Mouse (Mus musculus): ENCODE measurements around the gene Arhgap27.
"Not testable (repeated sequence)": the region's sequence is repeated elsewhere in the genome, so short reads cannot be mapped to it uniquely, and the experiment has no call there.

Arhgap27 gene

GRCm38 (mm10) chr11:103332186-103332889, 31.2 kb downstream of the Arhgap27 start:
- DNase-seq: peak in 1 of 2 experiments; percentile 41

GRCm38 (mm10) chr11:103331502-103332185, 31.8 kb downstream of the Arhgap27 start:
- no peak for DNase-seq

GRCm38 (mm10) chr11:103330651-103331319, 32.7 kb downstream of the Arhgap27 start:
- DNase-seq: no peak

- peak in 1 of 2 experiments; percentile 57 for DNase-seq
These were observed 36.5 kb downstream of the Arhgap27 start for GRCm38 (mm10) chr11:103326950-103327349.

GRCm38 (mm10) chr11:103325172-103325571, 38.3 kb downstream of the Arhgap27 start:
- no peak for DNase-seq

GRCm38 (mm10) chr11:103324723-103325122, 38.8 kb downstream of the Arhgap27 start:
- DNase-seq: no peak

- DNase-seq: not testable (repeated sequence)
These were observed 40.7 kb downstream of the Arhgap27 start for GRCm38 (mm10) chr11:103322832-103323231.

GRCm38 (mm10) chr11:103320646-103321045, 42.8 kb downstream of the Arhgap27 start:
- no peak for DNase-seq

- no peak for DNase-seq
These were observed 43.3 kb downstream of the Arhgap27 start for GRCm38 (mm10) chr11:103320196-103320595.

- DNase-seq: no peak
These were observed 45.5 kb downstream of the Arhgap27 start for GRCm38 (mm10) chr11:103318042-103318441.

GRCm38 (mm10) chr11:103315379-103315778, 48.1 kb downstream of the Arhgap27 start:
- DNase-seq: no peak

GRCm38 (mm10) chr11:103314736-103315374, 48.6 kb downstream of the Arhgap27 start:
- no peak for DNase-seq

- no peak for DNase-seq
These were observed 50.0 kb downstream of the Arhgap27 start for GRCm38 (mm10) chr11:103313542-103313941.

- no peak for DNase-seq
These were observed 50.7 kb downstream of the Arhgap27 start for GRCm38 (mm10) chr11:103312655-103313255.

- no peak for DNase-seq
These were observed 51.4 kb downstream of the Arhgap27 start for GRCm38 (mm10) chr11:103311960-103312611.

- DNase-seq: no peak
These were observed 53.4 kb downstream of the Arhgap27 start for GRCm38 (mm10) chr11:103309956-103310574.

GRCm38 (mm10) chr11:103307910-103308309, 55.6 kb downstream of the Arhgap27 start:
- peak in 1 of 2 experiments; percentile 43 for DNase-seq

GRCm38 (mm10) chr11:103304525-103304924, 59.0 kb downstream of the Arhgap27 start:
- no peak for DNase-seq

GRCm38 (mm10) chr11:103294772-103295171, 68.7 kb downstream of the Arhgap27 start:
- DNase-seq: no peak

GRCm38 (mm10) chr11:103294066-103294465, 69.4 kb downstream of the Arhgap27 start:
- no peak for DNase-seq

- no peak for DNase-seq
These were observed 70.6 kb downstream of the Arhgap27 start for GRCm38 (mm10) chr11:103292890-103293287.
